Mouse (Mus musculus) thymus, adult 2 months (tissue): ENCODE results near the gene Vars.

Experiments
- CTCF ChIP-seq: fragments of 200-500 bp; IDR thresholded peaks from 2 replicates; pipeline ENCODE4 v1.5.1; 2012; ENCODE audit warnings: mild to moderate bottlenecking, control low read depth, low read length, moderate library complexity, borderline replicate concordance; ENCODE audit not compliant: control insufficient read depth, poor library complexity, insufficient read depth; ENCODE audit errors: extremely low read depth
- POLR2A ChIP-seq: fragments of 200-500 bp; IDR thresholded peaks from 2 replicates; pipeline ENCODE4 v1.6.1; 2012; ENCODE audit warnings: mild to moderate bottlenecking, low read length, control low read depth, moderate library complexity; ENCODE audit not compliant: control insufficient read depth, poor library complexity, insufficient read depth; ENCODE audit errors: extremely low read depth

DNA sequence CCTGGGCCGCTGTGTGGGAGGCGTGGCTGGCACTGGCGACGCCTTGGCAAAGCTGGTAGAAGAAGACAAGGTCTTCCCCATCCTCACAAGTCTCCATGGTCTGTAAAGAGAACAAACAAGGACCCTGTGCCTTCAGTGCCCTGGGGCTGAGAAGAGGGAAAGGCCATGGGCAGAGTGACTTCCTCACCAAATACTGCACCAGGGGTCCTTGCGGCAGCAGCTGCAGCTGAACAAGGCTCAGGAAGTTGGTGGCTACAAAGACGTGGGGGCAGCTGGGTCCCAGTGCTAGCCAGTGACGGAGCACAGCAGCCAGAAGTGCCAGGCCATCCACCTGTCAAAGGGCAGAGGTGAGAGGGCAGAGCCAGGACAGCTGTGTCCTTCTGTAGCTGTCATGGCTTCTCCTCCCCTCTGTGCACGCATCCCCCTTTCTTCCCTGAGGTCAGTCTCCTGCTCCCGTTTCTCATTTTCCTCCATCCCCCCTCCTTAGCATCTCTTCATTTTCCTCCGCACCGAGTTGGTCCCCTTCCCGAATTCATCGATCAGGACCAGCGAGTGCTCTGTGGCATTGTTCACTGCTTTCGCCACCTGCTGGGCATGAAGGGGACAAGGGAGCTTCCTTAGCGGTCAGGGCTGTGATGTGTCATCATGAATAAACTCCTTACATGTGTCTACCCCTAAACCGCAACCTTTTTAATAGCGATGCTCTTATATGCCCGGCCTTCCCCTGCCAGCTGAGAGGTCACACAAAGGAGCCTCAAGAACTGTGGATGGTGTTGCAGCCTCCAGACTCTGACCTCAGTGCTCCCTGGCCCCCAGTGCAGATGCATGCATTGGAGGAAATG is 29.1 kb downstream of the Vars start:
- TF ChIP-seq CTCF = peak; percentile 49; the same call in 1 of the 2 replicates
- TF ChIP-seq POLR2A = no peak
